Mouse (Mus musculus) spleen, adult 2 months (tissue): ENCODE data around the gene Cped1.

Experiments used
- CTCF ChIP-seq: fragments of 200-500 bp; IDR thresholded peaks from 2 replicates; pipeline ENCODE4 v1.5.1; 2011; ENCODE audit warnings: mild to moderate bottlenecking, inconsistent platforms; ENCODE audit not compliant: insufficient read depth, insufficient read length, insufficient replicate concordance; ENCODE audit errors: extremely low read depth
- POLR2A ChIP-seq: fragments of 200-500 bp; IDR thresholded peaks from 2 replicates; pipeline ENCODE4 v1.6.1; 2011; ENCODE audit warnings: low read depth, low read length, inconsistent platforms

DNA sequence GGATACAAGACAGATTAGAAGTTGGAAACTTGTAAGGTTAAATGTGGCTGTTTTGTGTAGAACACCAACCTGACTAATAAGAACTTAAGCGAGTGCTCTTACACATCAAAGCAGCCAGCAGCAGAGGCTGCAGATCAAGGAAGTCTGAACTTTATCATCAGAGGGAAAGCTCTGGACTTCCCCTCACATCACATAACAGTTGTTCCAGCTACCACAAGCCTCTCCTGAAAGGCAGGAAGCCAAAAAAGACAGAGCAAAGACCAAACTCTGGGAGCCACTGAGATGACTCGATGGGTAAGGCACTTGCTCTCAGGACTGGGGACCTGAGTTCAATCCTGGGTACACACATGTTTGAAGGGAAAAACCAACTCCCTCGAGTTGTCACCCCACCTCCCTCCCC is 228.1 kb downstream of the Cped1 start:
- TF ChIP-seq CTCF (no peak), POLR2A (no peak)
